Mouse (Mus musculus) adrenal gland, adult 18-20 months (tissue): ENCODE measurements at regions not wholly inside any gene's neighbourhood (a gene's known extent, or its start where the extent isn't known, plus 50 kb on each side); places are given as distances from the start of the nearest gene placed in this dataset.

Experiments
- DNase-seq, 2 experiments: peaks; one replicate each; pipeline ENCODE4 v3.0.0; 2021 to 2022; ENCODE audit warnings: low spot score in 2 of 2

- no peak for DNase-seq
Observed at GRCm38 (mm10) chr14:46532697-46533096, 142.2 kb upstream of the Bmp4 start.

- no peak for DNase-seq
Observed at GRCm38 (mm10) chr14:46530452-46530851, 140.0 kb upstream of the Bmp4 start.

DNA sequence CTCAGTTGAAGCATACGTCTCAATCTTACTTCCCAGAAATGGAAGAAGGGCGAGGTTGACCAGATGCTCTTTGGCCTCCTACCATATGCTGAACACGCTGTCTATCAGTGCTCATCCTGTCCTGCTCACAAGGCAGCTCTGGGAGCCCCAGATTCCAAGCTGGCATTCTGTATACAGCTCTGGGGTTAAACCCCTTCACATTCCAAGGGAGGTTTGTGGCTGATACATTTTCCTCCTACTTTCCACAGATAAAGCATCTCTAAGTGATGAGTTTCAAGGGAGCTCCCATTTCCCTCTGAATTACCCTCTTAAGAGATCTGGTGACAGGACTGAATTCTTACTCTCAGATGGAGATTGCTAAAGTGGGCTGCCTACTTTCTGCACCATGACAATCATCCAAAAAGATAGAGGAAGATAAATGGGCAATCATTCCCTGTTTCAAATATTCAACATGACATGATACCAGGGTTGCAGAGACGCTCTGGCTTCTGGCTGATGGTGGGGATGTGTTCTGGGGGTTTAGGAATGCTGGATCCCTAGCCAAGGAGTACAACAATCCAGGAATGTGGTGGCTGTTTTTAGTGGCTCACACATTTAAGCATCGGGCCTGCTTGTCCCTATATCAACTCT, 138.7 kb upstream of the Bmp4 start:
- DNase-seq, result no peak

DNA sequence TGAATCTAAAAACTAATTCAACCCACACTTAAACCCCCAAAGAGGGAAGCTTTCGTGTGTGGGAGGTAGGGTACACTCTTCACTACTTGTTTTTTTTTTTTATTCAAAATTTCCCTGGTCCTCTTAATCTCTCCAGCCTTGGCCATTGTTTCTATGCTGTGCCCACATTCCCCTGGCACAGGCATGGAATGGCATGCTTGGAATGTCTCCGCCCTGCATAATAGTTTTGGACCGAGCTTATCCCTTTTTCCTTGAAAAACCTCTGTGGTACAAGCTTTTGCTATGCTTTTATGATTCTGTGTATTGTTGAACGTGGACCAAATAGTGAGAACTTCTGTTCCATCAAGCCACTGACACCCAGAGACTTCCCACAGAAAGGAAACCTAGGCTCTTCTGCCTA, 126.8 kb upstream of the Bmp4 start:
- no peak for DNase-seq

GRCm38 (mm10) chr14:46516285-46516684, 125.8 kb upstream of the Bmp4 start:
- no peak for DNase-seq

GRCm38 (mm10) chr14:46514262-46514932, 123.9 kb upstream of the Bmp4 start:
- no peak for DNase-seq

DNA sequence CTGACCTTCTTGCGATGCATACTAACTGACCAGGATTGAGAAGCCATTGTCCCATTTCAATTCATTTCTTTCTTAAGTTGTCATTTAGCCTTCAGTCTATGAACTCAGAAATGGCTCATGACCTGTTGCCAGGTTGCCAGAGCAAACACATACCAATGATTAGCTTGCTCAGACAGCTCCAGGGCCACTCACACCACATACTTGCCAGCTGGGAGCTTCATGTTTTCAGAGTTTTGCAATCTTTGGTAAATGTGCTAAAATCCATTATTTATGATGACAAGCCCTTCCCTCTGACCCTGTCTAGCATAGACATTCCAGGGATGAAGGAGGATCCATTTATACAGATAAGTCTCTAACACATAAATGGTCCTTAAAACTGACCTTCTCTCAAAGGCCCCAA, 121.6 kb upstream of the Bmp4 start:
- DNase-seq, result no peak

- no peak for DNase-seq
Observed at GRCm38 (mm10) chr14:46508871-46509270, 118.4 kb upstream of the Bmp4 start.

GRCm38 (mm10) chr14:46505266-46505665, 114.8 kb upstream of the Bmp4 start:
- no peak for DNase-seq

DNA sequence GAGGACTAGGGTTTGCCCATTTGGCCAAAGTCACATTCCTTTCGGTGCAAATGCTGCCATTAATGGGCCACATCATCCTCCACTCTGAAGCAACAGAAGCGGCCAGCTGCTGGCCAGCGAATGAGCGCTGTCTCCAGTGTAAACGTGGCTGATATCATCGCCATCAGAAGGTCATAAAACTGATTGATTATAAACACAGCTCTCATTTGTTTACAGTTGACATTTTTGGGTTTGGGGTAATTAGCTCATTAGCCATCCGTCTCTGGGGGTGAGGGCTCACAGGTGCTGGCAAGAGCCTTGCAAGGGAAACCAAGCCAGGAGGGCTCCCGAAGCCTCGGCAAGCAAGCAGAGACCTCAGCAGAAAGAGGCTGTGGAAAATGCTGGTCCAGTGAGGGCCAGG, 101.1 kb upstream of the Bmp4 start:
- DNase-seq, result no peak

DNA sequence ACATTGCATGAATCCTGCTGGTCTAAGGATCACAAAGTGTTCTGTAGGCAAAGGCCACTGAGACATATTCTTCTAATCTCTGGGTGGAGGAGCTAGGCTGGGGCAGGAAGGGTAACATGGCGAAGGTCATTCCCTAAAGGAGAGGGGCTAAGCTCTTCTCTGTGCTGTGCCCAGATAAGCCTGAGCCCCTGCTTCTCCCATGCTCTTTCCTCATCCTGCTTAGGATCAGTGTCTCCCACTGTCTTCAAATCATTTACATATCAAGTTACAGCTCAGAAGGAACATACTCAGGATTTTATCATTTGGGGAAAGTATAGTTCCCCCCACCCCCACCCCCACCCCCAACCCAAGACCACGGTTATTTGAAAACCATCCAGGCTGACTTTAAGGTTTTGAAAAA, 100.7 kb upstream of the Bmp4 start:
- DNase-seq, result no peak

DNA sequence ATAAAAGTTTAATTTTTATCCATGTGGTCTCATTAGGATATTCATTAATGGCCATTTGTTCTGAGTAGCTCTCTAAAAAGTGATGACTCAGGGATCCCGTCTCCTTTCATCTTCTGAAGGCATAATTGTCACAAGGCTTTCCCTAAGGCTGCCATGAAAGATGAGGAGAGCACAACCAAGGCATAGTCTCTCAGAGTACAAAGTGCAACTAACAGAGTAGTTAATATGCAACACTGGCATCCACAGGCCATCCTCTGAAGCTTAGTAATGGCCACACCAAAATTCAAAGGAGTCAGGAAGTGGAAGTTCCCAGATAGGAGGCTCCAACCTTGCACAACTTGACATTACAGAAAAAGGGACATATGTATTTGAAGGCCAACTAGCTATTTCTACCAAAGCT, 97.1 kb upstream of the Bmp4 start:
- DNase-seq, result no peak

DNA sequence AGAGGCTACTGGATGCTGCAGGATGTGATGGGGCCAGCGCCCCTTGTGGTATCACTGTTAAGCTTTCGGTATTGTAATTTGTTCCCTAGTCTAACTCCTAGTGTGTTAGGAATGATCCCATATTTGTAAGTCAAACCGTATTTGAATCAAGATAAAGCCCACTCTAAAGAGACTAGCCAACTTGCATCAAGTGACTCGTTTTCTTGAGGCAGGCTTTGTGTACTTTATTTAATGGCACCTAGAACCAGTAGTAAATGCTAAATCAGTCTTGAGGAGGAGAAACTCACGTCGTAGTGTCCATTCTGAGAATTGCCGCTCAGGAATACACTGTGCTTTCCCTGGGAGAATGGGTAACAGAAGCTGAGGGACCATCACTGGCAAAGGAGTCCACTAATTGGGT, 89.9 kb upstream of the Bmp4 start:
- no peak for DNase-seq

- DNase-seq, result no peak
Observed at GRCm38 (mm10) chr14:46475945-46476344, 85.5 kb upstream of the Bmp4 start.

GRCm38 (mm10) chr14:46462967-46463366, 72.5 kb upstream of the Bmp4 start:
- DNase-seq, result no peak

GRCm38 (mm10) chr14:46461960-46462359, 71.5 kb upstream of the Bmp4 start:
- no peak for DNase-seq

GRCm38 (mm10) chr14:46454500-46454899, 64.0 kb upstream of the Bmp4 start:
- DNase-seq, result no peak

DNA sequence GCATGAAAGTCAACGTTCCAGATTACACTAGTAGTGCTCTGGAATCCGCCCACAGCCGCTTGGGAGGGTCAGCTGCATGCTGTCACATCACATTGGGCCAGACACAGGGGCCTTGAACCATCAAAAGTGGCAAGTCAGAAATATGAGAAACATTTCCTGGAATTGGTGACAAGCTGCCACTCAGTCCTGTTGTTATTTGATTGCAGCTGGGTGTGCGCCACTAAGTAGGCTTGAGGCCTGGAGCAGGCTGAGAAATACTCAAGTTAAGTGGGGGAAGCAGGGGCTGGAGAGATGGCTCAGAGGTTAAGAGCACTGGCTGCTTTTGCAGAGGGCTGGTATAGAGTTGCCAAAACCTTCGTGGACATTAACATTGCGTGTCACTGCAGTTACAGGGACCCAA, 51.2 kb upstream of the Bmp4 start:
- DNase-seq, result no peak
